21 mouse cellular contexts compared by ENCODE assay signal in genomic region chr8:12816412-12816811, GRCm38 (mm10). TPM values are rescaled to one million over a fixed set of nuclear protein-coding genes. Genes with fewer than 3 reads are reported as not detected.
DNase-seq lines count a peak whose midpoint lies in the region; ATAC-seq lines count a peak whose summit lies in the region.
"Had no signal": no experiment of that assay in that cellular context is flagged by ENCODE, and none has a peak within 500 bp of the region (broad histone marks: within the 10 kb centered on the region; RNA-seq: fewer than 3 reads in every experiment).

No protein-coding gene starts in this region.

- no peak overlapping the region for H3K9ac ChIP-seq in lung, embryonic 15.5 days
- H3K9ac ChIP-seq: embryonic facial prominence, embryonic 12.5 days; forebrain, embryonic 12.5 days had no signal

- no peaks in the 10 kb centered on the region for H3K27me3 ChIP-seq in lung, embryonic 15.5 days
- H3K27me3 ChIP-seq: embryonic facial prominence, embryonic 12.5 days; forebrain, embryonic 12.5 days; Patski had no signal

- intact Hi-C loops in left cerebral cortex, postnatal 14 days (cut with DNase I) = loop anchor here (10.0 kb wide), 1 partner anchor 142 kb away; the partner anchor contains the start of gene Tubgcp3

- 67% methylated on average over 6 of the region's 6 CpGs for WGBS in lung, embryonic 15.5 days

- no peak for ATAC-seq in lung, embryonic 15.5 days (ENCODE audit: borderline replicate concordance, extremely low read depth, low FRiP score, low TSS enrichment)
- ATAC-seq: activated CD4-positive, CD25-positive, alpha-beta regulatory T cell, adult 4 months; forebrain, embryonic 14.5 days; forebrain, embryonic 16.5 days; Patski had no signal

- H3K9me3 ChIP-seq in lung, embryonic 15.5 days = no peaks in the 10 kb centered on the region
- H3K9me3 ChIP-seq: embryonic facial prominence, embryonic 10.5 days; embryonic facial prominence, embryonic 12.5 days; forebrain, embryonic 10.5 days; forebrain, embryonic 12.5 days had no signal

- H3K4me1 ChIP-seq in lung, embryonic 15.5 days = no peaks in the 10 kb centered on the region
- H3K4me1 ChIP-seq: embryonic facial prominence, embryonic 12.5 days; forebrain, embryonic 12.5 days had no signal

- DNase-seq in lung, postnatal 4 days = no peak
- peak; percentile 43 for DNase-seq in brain, adult 2 months (ENCODE audit: low read depth, low spot score)
- peak; percentile 80 for DNase-seq in fat pad, adult 2 months (ENCODE audit: extremely low read depth, low read depth, low spot score)
- DNase-seq in thymus, postnatal 36 days = no peak
- no peak for DNase-seq in thymus, postnatal 4 days
- no peak for DNase-seq in left cerebral cortex, postnatal 14 days (ENCODE audit: low spot score in 2 of 2)
- DNase-seq: adrenal gland, adult 8-10 months; adrenal gland, postnatal 14 days; adrenal gland, postnatal 36 days; cerebellum, adult 11-12 months; cerebellum, adult 9-10 months; cerebellum, postnatal 10 days had no signal

- no peak overlapping the region for H3K4me3 ChIP-seq in lung, embryonic 15.5 days
- H3K4me3 ChIP-seq: embryonic facial prominence, embryonic 10.5 days; embryonic facial prominence, embryonic 12.5 days; forebrain, embryonic 10.5 days; forebrain, embryonic 12.5 days had no signal

- 0 out of 2 replicates have a peak, but pooled peaks cover 17% of the 10 kb centered on the region for H3K36me3 ChIP-seq in lung, embryonic 15.5 days

- H3K4me2 ChIP-seq in lung, embryonic 15.5 days = no peak overlapping the region
- H3K4me2 ChIP-seq: embryonic facial prominence, embryonic 12.5 days; forebrain, embryonic 12.5 days had no signal

- peak overlapping the region; percentile 19; the same call in 1 of the 2 replicates for H3K27ac ChIP-seq in lung, embryonic 15.5 days
- H3K27ac ChIP-seq: embryonic facial prominence, embryonic 10.5 days; embryonic facial prominence, embryonic 12.5 days; forebrain, embryonic 10.5 days; forebrain, embryonic 12.5 days had no signal

RNA-seq across cellular contexts. Expression of gene Mcf2l, which starts 57.2 kb away (rescaled TPM):
- 11.5 and 12.0 TPM in 2 replicates for polyA plus RNA-seq in lung, embryonic 15.5 days (2015; fragmentation: Nextera tagmentation; extraction: Ambion mirVana)
- 100 to 1,000 TPM; 249 to 271 TPM for total RNA-seq in left cerebral cortex, postnatal 14 days (2021)

RNA-seq across cellular contexts. Expression of gene Atp11a, which starts 59.6 kb away (rescaled TPM):
- polyA plus RNA-seq in lung, embryonic 15.5 days (2015; fragmentation: Nextera tagmentation; extraction: Ambion mirVana) = 16.8 and 21.8 TPM in 2 replicates
- 10 to 100 TPM; 43.9 to 45.9 TPM for total RNA-seq in left cerebral cortex, postnatal 14 days (2021)

Comparison
In these comparisons a context has a peak if more than half of its experiments do, and no peak if none do; other contexts are left out.
1. DNase-seq: peak in brain, adult 2 months (single experiment) and fat pad, adult 2 months (single experiment); none in lung, postnatal 4 days (0 of 2), thymus, postnatal 36 days (0 of 2), thymus, postnatal 4 days (single experiment) and left cerebral cortex, postnatal 14 days (0 of 2).